Mouse (Mus musculus) small intestine, adult 2 months (tissue): Measurements from ENCODE around the gene Polg.

Experiments used
- CTCF ChIP-seq: fragments of 200-500 bp; IDR thresholded peaks from 2 replicates; pipeline ENCODE4 v1.5.1; 2012; ENCODE audit warnings: low read depth, mild to moderate bottlenecking, control low read depth, inconsistent platforms, low read length, moderate library complexity, mixed read lengths; ENCODE audit not compliant: insufficient replicate concordance, insufficient read length; ENCODE audit errors: extremely low read depth
- POLR2A ChIP-seq: fragments of 200-500 bp; IDR thresholded peaks from 2 replicates; pipeline ENCODE4 v1.6.1; 2012; ENCODE audit warnings: low read depth, mild to moderate bottlenecking, control low read depth, inconsistent platforms, low read length, moderate library complexity

DNA sequence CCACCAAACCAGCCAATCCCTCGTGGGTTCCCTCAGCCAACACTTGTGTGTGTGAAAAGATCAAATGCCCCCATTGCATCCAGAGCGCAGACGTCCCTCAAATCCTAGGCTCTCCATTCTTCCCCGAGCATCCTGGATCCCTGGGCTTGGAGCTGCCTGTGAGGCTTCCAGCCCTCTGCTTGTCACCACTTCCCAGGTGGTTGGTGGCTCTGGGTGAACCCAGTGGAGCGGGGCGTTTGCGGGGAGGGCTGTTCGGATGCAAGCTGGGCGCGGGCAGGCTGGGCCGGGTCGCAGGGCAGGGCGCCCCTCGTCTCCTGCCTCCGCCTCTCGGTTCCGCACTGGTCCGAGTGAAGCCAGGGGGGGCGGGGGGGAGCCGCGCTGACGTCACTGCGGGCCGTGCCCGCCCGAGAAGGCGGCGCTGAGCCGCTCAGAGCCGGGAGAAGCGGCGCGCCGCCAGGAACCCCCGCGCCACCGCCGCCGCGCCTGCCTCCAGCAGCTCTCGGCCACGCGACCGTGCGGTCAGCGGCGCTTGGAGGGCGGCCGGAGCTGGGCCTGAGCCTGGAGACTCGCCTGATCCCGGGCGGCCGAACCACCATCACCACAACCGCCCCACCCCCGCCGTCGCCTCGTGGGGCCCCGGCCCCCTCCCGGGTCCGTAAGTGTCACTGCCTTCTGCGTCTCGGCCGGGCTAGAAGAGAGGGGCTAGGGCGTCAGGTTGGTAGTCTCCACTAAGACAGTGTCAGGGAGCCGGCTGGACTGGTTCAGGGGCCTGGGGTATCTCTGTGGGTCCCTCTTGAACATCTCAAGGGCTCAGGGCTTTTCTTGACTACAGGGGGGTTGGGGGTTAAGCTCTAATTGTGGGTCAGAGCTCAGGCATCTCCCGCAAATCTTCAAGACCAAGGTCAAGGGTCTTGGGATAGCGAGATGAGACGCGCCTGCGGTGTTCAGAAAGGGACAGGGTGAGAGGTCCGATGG, 33.7 kb upstream of the Polg start:
- TF ChIP-seq CTCF (no peak), POLR2A (no peak)
